Mouse (Mus musculus) erythroblast, embryonic 14.5 days (primary cell): ENCODE results near the gene Dhh.

Source experiments
- GATA1 ChIP-seq: IDR thresholded peaks from 2 replicates; pipeline ENCODE4 v1.6.1; 2012; ENCODE audit warnings: low read length, inconsistent platforms, mixed read lengths
- TAL1 ChIP-seq: IDR thresholded peaks from 3 replicates; pipeline ENCODE4 v1.6.1; 2012; ENCODE audit warnings: low read length, inconsistent platforms, mixed read lengths

DNA sequence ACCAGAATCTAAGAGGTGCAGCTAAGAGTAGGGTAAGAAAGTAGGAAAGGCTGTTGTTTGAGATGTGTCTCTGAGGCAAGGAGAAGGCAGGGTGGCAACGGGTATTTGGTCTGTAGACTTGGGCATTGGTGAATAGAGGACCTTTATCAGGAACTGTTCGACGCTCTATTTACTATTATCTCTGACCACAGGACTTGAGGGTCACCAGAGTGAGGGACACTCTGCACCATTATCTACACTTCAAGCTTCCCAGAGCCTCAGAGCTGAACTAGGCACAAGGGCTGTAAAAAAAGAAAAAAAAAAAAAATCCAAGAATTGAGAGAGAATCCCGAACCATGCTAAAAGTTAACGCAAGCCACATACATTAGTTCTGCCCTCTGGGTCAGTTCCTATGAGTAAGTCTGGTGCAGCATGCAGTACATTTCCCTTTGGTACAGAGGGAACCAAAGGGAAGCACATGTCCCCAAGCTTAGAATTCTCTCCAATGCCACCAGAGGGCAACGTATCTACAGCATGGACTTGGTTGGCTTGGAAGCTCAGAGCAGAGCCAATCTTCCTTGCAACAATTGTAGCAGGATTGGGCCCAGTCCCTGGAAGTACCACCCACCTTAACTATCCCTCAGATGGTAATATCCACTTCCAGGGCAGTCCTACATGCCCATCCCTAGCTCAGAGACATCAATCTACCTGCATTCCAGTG lies 6.3 kb downstream of the Dhh start:
- no peak for TF ChIP-seq GATA1
- TF ChIP-seq TAL1: no peak
